Mouse (Mus musculus) liver, postnatal 0 days (tissue): ENCODE data around the gene Shox2. TPM values are rescaled to one million over a fixed set of nuclear protein-coding genes. Genes with fewer than 3 reads are reported as not detected.

Source experiments
- ATAC-seq: fragments of 200-750 bp; cut with Nextera tagmentation; 2 replicates; pipeline ENCODE4 v1.8.0; 2017; ENCODE audit warnings: mild to moderate bottlenecking, moderate library complexity
- DNase-seq: peaks from one replicate; pipeline ENCODE4 v3.0.0-alpha.2; 2016
- H3K27ac ChIP-seq: fragments of 300-500 bp; sonication (generic); 2 replicates; pipeline ENCODE4 v1.5.1; 2014; ENCODE audit warnings: antibody characterized with exemption, moderate library complexity, mild to moderate bottlenecking, low read depth
- H3K27me3 ChIP-seq: fragments of 300-500 bp; sonication (generic); 2 replicates; pipeline ENCODE4 v1.6.1; 2014; ENCODE audit warnings: low read length, control low read depth, mixed read lengths; ENCODE audit not compliant: insufficient read depth
- H3K36me3 ChIP-seq: fragments of 300-500 bp; sonication (generic); replicated peaks from 2 replicates; pipeline ENCODE4 v1.6.1; 2014; ENCODE audit warnings: mild to moderate bottlenecking, control low read depth, low read length, moderate library complexity, mixed read lengths; ENCODE audit not compliant: insufficient read depth
- H3K4me1 ChIP-seq: fragments of 300-500 bp; sonication (generic); 2 replicates; pipeline ENCODE4 v1.6.1; 2014; ENCODE audit warnings: antibody characterized with exemption, mild to moderate bottlenecking, control low read depth; ENCODE audit not compliant: insufficient read depth
- H3K4me2 ChIP-seq: fragments of 300-500 bp; sonication (generic); 2 replicates; pipeline ENCODE4 v1.6.1; 2014; ENCODE audit warnings: low read depth, mild to moderate bottlenecking, low read length, moderate library complexity, mixed read lengths
- H3K4me3 ChIP-seq: fragments of 300-500 bp; sonication (generic); 2 replicates; pipeline ENCODE4 v1.5.1; 2014; ENCODE audit warnings: low read depth, low read length
- H3K9ac ChIP-seq: fragments of 300-500 bp; sonication (generic); replicated peaks from 2 replicates; pipeline ENCODE4 v1.6.1; 2014; ENCODE audit warnings: mild to moderate bottlenecking, moderate library complexity
- H3K9me3 ChIP-seq: fragments of 300-500 bp; sonication (generic); 2 replicates; pipeline ENCODE4 v1.6.1; 2016; ENCODE audit warnings: mild to moderate bottlenecking, control low read depth, low read length, mixed read lengths
- CTCF ChIP-seq: sonication (generic); IDR thresholded peaks from 2 replicates; pipeline ENCODE4 v1.5.1; 2016; ENCODE audit warnings: antibody characterized with exemption, low read depth
- EP300 ChIP-seq: IDR thresholded peaks from 2 replicates; pipeline ENCODE4 v1.6.1; 2016; ENCODE audit warnings: antibody characterized with exemption, low read depth, mild to moderate bottlenecking
- WGBS: fragments of 180-500 bp; shearing (Covaris S2); extraction: QIAGEN DNeasy Blood & Tissue Kit; methylation state at CpG from one replicate; pipeline ENCODE4 v1.1.7; 2014; ENCODE audit not compliant: insufficient replicate concordance; 5-methylcytosine and 5-hydroxymethylcytosine counted together
- polyA plus RNA-seq: library from polyadenylated mRNA; unstranded; fragments of >200 nt; fragmentation: Nextera tagmentation; extraction: Ambion mirVana; gene quantifications from 2 replicates; pipeline ENCODE4 v1.2.1, GENCODE M21; 2015

Shox2 gene
- polyA plus RNA-seq, 1 experiment from 2014 or later = 0.68 TPM

DNA sequence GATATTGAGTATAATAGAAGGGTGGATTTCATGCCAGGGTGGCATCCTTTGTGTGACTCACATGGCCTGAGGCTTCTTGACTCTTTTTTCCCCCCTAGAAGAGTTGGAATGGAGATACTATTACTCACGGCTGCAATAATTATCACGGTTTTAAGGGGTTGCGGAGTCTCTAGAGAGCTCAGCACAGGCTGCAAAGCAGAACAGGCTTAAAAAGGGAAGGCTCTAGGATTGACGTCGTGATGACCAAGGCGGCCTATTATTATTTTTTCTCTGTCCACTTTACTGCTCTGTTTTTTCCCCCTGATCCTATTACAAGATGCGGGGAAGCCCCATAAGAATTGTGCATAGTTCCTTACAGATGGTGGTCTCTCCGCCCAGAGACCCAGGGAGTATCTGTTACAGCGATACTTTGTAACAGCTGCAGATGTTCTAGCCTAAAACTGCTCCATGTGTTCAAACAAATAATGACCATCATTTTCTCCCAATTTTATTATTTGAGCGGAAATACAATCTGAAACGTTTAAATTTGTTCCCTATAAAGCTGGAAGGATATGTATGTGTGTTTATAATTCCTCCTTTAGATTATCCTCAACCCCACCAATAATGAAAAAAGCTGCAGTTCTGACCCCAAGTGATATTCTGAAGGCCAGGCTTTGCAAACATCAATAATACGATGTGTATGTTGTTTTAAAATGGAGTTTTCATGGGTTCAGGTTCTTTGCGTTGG lies 4.5 kb downstream of the Shox2 start:
- Histone ChIP-seq H3K4me2 (no peak overlapping the region), H3K9ac (no peak overlapping the region), H3K4me1 (peaks cover 20% of the 10 kb centered on the region), H3K4me3 (no peak overlapping the region), H3K9me3 (no peaks in the 10 kb centered on the region), H3K27ac (no peak overlapping the region), H3K27me3 (peaks cover 93% of the 10 kb centered on the region), H3K36me3 (no peaks in the 10 kb centered on the region)
- no peak for TF ChIP-seq CTCF
- ATAC-seq = no peak
- no peak for DNase-seq
- WGBS = 4% methylated on average over 13 of the region's 13 CpGs

DNA sequence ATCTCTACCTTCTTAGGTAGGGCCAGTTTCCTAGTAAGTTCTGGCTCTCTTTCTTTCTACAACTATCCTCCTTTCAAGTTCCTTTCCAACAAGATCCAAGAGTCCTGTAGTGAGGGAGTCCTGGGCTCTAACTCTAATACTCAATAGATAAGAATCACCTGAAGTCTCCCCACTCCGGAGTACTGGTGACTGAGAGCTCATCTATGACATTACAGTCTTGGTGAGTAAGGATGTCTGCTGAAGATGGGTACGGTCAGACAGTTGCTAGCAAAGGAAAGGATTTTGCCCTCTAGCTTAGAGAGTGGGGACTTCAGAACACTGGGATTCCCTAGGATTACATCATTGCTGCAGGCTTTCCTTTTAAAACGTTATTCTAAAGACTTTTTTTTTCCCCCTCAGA lies 7.1 kb downstream of the Shox2 start:
- H3K4me2 ChIP-seq = no peak overlapping the region
- no peak overlapping the region for H3K27ac ChIP-seq
- H3K36me3 ChIP-seq = no peaks in the 10 kb centered on the region
- H3K27me3 ChIP-seq = peaks cover 92% of the 10 kb centered on the region
- H3K4me1 ChIP-seq = peaks cover 11% of the 10 kb centered on the region
- 19% methylated on average over 3 of the region's 3 CpGs for WGBS
- ATAC-seq = no peak
- H3K9me3 ChIP-seq = no peaks in the 10 kb centered on the region
- H3K9ac ChIP-seq = no peak overlapping the region
- no peak for DNase-seq
- H3K4me3 ChIP-seq = no peak overlapping the region
- no peak for TF ChIP-seq EP300
- TF ChIP-seq CTCF = no peak

- no peaks in the 10 kb centered on the region for H3K9me3 ChIP-seq
- peak overlapping the region; percentile 77 for H3K4me2 ChIP-seq
- peak; percentile 95 for ATAC-seq
- H3K27me3 ChIP-seq = peaks cover 82% of the 10 kb centered on the region
- no peaks in the 10 kb centered on the region for H3K36me3 ChIP-seq
- under 1% methylated on average over 58 of the region's 59 CpGs for WGBS
- DNase-seq = peak; percentile 78
- H3K4me1 ChIP-seq = peaks cover 8% of the 10 kb centered on the region
- H3K9ac ChIP-seq = no peak overlapping the region; the same call in 1 of the 2 replicates
- no peak for TF ChIP-seq CTCF
- TF ChIP-seq EP300 = no peak
- H3K4me3 ChIP-seq = peak overlapping the region; percentile 51
- H3K27ac ChIP-seq = no peak overlapping the region
These were observed 8.1 kb downstream of the Shox2 start for GRCm38 (mm10) chr3:66973391-66973943.

GRCm38 (mm10) chr3:66972191-66972950 lies 9.2 kb downstream of the Shox2 start:
- no peak overlapping the region for H3K27ac ChIP-seq
- H3K4me3 ChIP-seq = no peak overlapping the region
- no peak overlapping the region for H3K4me2 ChIP-seq
- 8% methylated on average over 16 of the region's 16 CpGs for WGBS
- no peaks in the 10 kb centered on the region for H3K9me3 ChIP-seq
- H3K27me3 ChIP-seq = peaks cover 74% of the 10 kb centered on the region
- H3K36me3 ChIP-seq = no peaks in the 10 kb centered on the region
- H3K4me1 ChIP-seq = peaks cover 8% of the 10 kb centered on the region
- ATAC-seq = no peak
- no peak for DNase-seq
- H3K9ac ChIP-seq = no peak overlapping the region
- TF ChIP-seq CTCF (no peak), EP300 (no peak)

DNA sequence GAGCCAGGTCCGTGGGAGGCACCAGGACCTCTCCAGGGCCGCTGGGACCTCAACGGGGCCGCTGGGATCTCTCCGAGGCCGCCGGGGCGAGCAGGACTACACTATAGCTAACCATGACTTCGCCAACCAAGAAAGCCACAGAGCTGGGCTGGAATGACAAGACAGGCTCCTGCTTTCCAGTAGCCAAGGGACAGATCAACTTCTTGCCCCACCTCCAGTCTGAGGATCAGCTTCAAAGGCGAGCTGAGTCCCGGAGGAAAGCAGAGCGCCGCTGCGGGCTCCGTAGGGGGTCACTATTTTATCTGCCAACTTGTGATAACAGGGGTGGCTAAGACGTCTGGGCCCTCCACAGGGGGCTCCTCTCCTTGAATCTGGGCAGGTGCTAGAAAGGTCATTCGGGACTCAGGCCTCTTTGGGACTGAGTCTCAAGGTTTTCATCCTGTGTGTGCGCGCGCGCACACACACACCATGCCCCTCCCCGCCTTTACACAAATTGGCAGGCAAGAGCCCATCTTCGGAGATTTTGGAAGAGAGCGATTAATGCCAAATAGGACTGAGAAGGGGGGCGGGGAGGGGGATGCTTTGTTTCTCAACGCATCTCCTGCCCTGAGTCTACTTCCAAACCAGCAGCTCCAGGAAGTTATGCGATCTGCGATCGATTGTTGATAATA lies 10.8 kb downstream of the Shox2 start:
- H3K4me1 ChIP-seq = peaks cover 8% of the 10 kb centered on the region
- peak overlapping the region; percentile 33; the same call in 1 of the 2 replicates for H3K4me2 ChIP-seq
- TF ChIP-seq EP300 = no peak
- no peak for TF ChIP-seq CTCF
- no peak overlapping the region for H3K9ac ChIP-seq
- ATAC-seq (no peak), DNase-seq (no peak)
- no peaks in the 10 kb centered on the region for H3K36me3 ChIP-seq
- H3K27me3 ChIP-seq = peaks cover 61% of the 10 kb centered on the region
- H3K4me3 ChIP-seq = no peak overlapping the region
- no peak overlapping the region for H3K27ac ChIP-seq
- WGBS = 2% methylated on average over 29 of the region's 29 CpGs
- H3K9me3 ChIP-seq = no peaks in the 10 kb centered on the region

- H3K4me2 ChIP-seq = 0 out of 2 replicates have a peak overlapping the region, but pooled peaks have one; percentile 33
These were observed 11.3 kb downstream of the Shox2 start for GRCm38 (mm10) chr3:66970261-66970660.

More at GRCm38 (mm10) chr3:66970261-66970660, 11.3 kb downstream of the Shox2 start:
- no peak for TF ChIP-seq EP300
- no peak for TF ChIP-seq CTCF
- Histone ChIP-seq H3K9ac (no peak overlapping the region), H3K4me3 (no peak overlapping the region), H3K36me3 (no peaks in the 10 kb centered on the region), H3K27me3 (peaks cover 57% of the 10 kb centered on the region), H3K4me1 (peaks cover 8% of the 10 kb centered on the region), H3K9me3 (no peaks in the 10 kb centered on the region), H3K27ac (no peak overlapping the region)
- no peak for DNase-seq
- no peak for ATAC-seq
- 5% methylated on average over 10 of the region's 10 CpGs for WGBS
